Mouse (Mus musculus) lung, postnatal 0 days (tissue): ENCODE results near the gene Morn4. TPM values are rescaled to one million over a fixed set of nuclear protein-coding genes. Genes with fewer than 3 reads are reported as not detected.

ENCODE experiments used
- ATAC-seq: fragments of 200-750 bp; cut with Nextera tagmentation; 2 replicates; pipeline ENCODE4 v1.8.0; 2017; ENCODE audit warnings: moderate library complexity
- DNase-seq: peaks from one replicate; pipeline ENCODE4 v3.0.0-alpha.2; 2016; ENCODE audit warnings: low spot score
- H3K27ac ChIP-seq: fragments of 300-500 bp; sonication (generic); 2 replicates; pipeline ENCODE4 v1.5.1; 2014; ENCODE audit warnings: antibody characterized with exemption, mild to moderate bottlenecking, low read length, mixed read lengths
- H3K27me3 ChIP-seq: fragments of 300-500 bp; sonication (generic); replicated peaks from 2 replicates; pipeline ENCODE4 v1.6.1; 2014; ENCODE audit warnings: low read length, mixed read lengths; ENCODE audit not compliant: insufficient read depth
- H3K36me3 ChIP-seq: fragments of 300-500 bp; sonication (generic); 2 replicates; pipeline ENCODE4 v1.6.1; 2014; ENCODE audit warnings: low read length, mixed read lengths; ENCODE audit not compliant: insufficient read depth
- H3K4me1 ChIP-seq: fragments of 300-500 bp; sonication (generic); 2 replicates; pipeline ENCODE4 v1.6.1; 2014; ENCODE audit warnings: antibody characterized with exemption, low read depth, low read length, mixed read lengths; ENCODE audit not compliant: insufficient read depth
- H3K4me2 ChIP-seq: fragments of 300-500 bp; sonication (generic); replicated peaks from 2 replicates; pipeline ENCODE4 v1.6.1; 2014; ENCODE audit warnings: low read depth, mild to moderate bottlenecking, low read length, moderate library complexity, mixed read lengths
- H3K4me3 ChIP-seq: fragments of 300-500 bp; sonication (generic); 2 replicates; pipeline ENCODE4 v1.5.1; 2014; ENCODE audit warnings: low read depth, low read length
- H3K9ac ChIP-seq: fragments of 300-500 bp; sonication (generic); replicated peaks from 2 replicates; pipeline ENCODE4 v1.6.1; 2014; ENCODE audit warnings: low read depth, mild to moderate bottlenecking
- H3K9me3 ChIP-seq: fragments of 300-500 bp; sonication (generic); 2 replicates; pipeline ENCODE4 v1.6.1; 2016; ENCODE audit warnings: low read length, mixed read lengths
- CTCF ChIP-seq: IDR thresholded peaks from 2 replicates; pipeline ENCODE4 v1.5.1; 2016; ENCODE audit warnings: antibody characterized with exemption, mild to moderate bottlenecking
- EP300 ChIP-seq: IDR thresholded peaks from 2 replicates; pipeline ENCODE4 v1.6.1; 2016; ENCODE audit warnings: antibody characterized with exemption, mild to moderate bottlenecking, control low read depth
- WGBS: fragments of 180-500 bp; shearing (Covaris S2); extraction: QIAGEN DNeasy Blood & Tissue Kit; methylation state at CpG from one replicate; pipeline ENCODE4 v1.1.7; 2014; 5-methylcytosine and 5-hydroxymethylcytosine counted together
- polyA plus RNA-seq: library from polyadenylated mRNA; unstranded; fragments of >200 nt; fragmentation: Nextera tagmentation; extraction: Ambion mirVana; gene quantifications from 2 replicates; pipeline ENCODE4 v1.2.1, GENCODE M21; 2015

Morn4 gene
- polyA plus RNA-seq, 1 experiment from 2014 or later, result 5.8 TPM

- Histone ChIP-seq H3K9ac (no peak overlapping the region), H3K4me2 (no peak overlapping the region), H3K27me3 (no peaks in the 10 kb centered on the region), H3K36me3 (no peaks in the 10 kb centered on the region), H3K4me3 (no peak overlapping the region), H3K27ac (no peak overlapping the region), H3K4me1 (no peaks in the 10 kb centered on the region), H3K9me3 (no peaks in the 10 kb centered on the region)
- DNase-seq (no peak), ATAC-seq (no peak)
- TF ChIP-seq CTCF, result no peak
- TF ChIP-seq EP300, result no peak
- 92% methylated on average over 12 of the region's 12 CpGs for WGBS
Observed at GRCm38 (mm10) chr19:42079006-42079405, 7.2 kb downstream of the Morn4 start.

- WGBS, result 76% methylated on average over 8 of the region's 8 CpGs
- H3K4me2 ChIP-seq, result no peak overlapping the region
- no peaks in the 10 kb centered on the region for H3K27me3 ChIP-seq
- no peak for ATAC-seq
- TF ChIP-seq EP300 (no peak), CTCF (no peak)
- no peaks in the 10 kb centered on the region for H3K36me3 ChIP-seq
- no peak overlapping the region for H3K9ac ChIP-seq
- no peaks in the 10 kb centered on the region for H3K9me3 ChIP-seq
- no peak for DNase-seq
- H3K4me3 ChIP-seq, result no peak overlapping the region
- no peaks in the 10 kb centered on the region for H3K4me1 ChIP-seq
- H3K27ac ChIP-seq, result no peak overlapping the region
Observed at GRCm38 (mm10) chr19:42078566-42078965, 7.6 kb downstream of the Morn4 start.

- DNase-seq (no peak), ATAC-seq (no peak)
- Histone ChIP-seq H3K27ac (no peak overlapping the region), H3K27me3 (no peaks in the 10 kb centered on the region), H3K4me1 (no peaks in the 10 kb centered on the region), H3K4me2 (no peak overlapping the region), H3K4me3 (no peak overlapping the region), H3K9ac (no peak overlapping the region), H3K36me3 (no peaks in the 10 kb centered on the region), H3K9me3 (no peaks in the 10 kb centered on the region)
- TF ChIP-seq CTCF (no peak), EP300 (no peak)
- WGBS, result 92% methylated on average over 16 of the region's 16 CpGs
Observed at GRCm38 (mm10) chr19:42075992-42076391, 10.2 kb downstream of the Morn4 start.

GRCm38 (mm10) chr19:42075051-42075450 is 11.1 kb downstream of the Morn4 start:
- ATAC-seq, result no peak

GRCm38 (mm10) chr19:42072802-42073201 is 13.4 kb downstream of the Morn4 start:
- ATAC-seq (no peak), DNase-seq (peak; percentile 14)
- Histone ChIP-seq H3K4me3 (no peak overlapping the region), H3K4me2 (no peak overlapping the region), H3K27me3 (no peaks in the 10 kb centered on the region), H3K27ac (no peak overlapping the region), H3K36me3 (no peaks in the 10 kb centered on the region), H3K9ac (no peak overlapping the region), H3K4me1 (no peaks in the 10 kb centered on the region), H3K9me3 (no peaks in the 10 kb centered on the region)
- TF ChIP-seq CTCF (peak; percentile 60), EP300 (no peak)
- WGBS, result 68% methylated on average over 7 of the region's 7 CpGs

More at GRCm38 (mm10) chr19:42075051-42075450, 11.1 kb downstream of the Morn4 start:
- TF ChIP-seq EP300 (no peak), CTCF (no peak)
- Histone ChIP-seq H3K27ac (no peak overlapping the region), H3K4me3 (no peak overlapping the region), H3K4me2 (no peak overlapping the region), H3K9ac (no peak overlapping the region), H3K36me3 (no peaks in the 10 kb centered on the region), H3K4me1 (no peaks in the 10 kb centered on the region), H3K9me3 (no peaks in the 10 kb centered on the region), H3K27me3 (no peaks in the 10 kb centered on the region)
- WGBS, result 82% methylated on average over 2 of the region's 2 CpGs
- no peak for DNase-seq

- Histone ChIP-seq H3K9me3 (no peaks in the 10 kb centered on the region), H3K36me3 (no peaks in the 10 kb centered on the region), H3K4me1 (no peaks in the 10 kb centered on the region), H3K27me3 (no peaks in the 10 kb centered on the region), H3K4me2 (no peak overlapping the region), H3K27ac (no peak overlapping the region), H3K9ac (no peak overlapping the region), H3K4me3 (no peak overlapping the region)
- ATAC-seq (no peak), DNase-seq (no peak)
- whole genome bisulfite sequencing, result 65% methylated on average over 15 of the region's 15 CpGs
- TF ChIP-seq CTCF (no peak), EP300 (no peak)
Observed at GRCm38 (mm10) chr19:42071886-42072608, 14.1 kb downstream of the Morn4 start.
